Mouse (Mus musculus): ENCODE measurements around the gene 4930402H24Rik. TPM values are rescaled to one million over a fixed set of nuclear protein-coding genes. Genes with fewer than 3 reads are reported as not detected.

Gene 4930402H24Rik
- polyA plus RNA-seq (2014; fragmentation: Illumina TruSeq; extraction: RNeasy Lipid Tissue Mini Kit (QIAGEN cat#74804); ENCODE audit: low read depth, low replicate concordance), result 37.9 TPM

GRCm38 (mm10) chr2:130905751-130906583 lies at the start of gene 4930402H24Rik, which contains the start of gene Atrn:
TSS of gene 4930402H24Rik (minus strand) at chr2:130906406.
TSS of gene Atrn (plus strand) at chr2:130906495.

GRCm38 (mm10) chr2:130697153-130697810 lies 208.9 kb downstream of the 4930402H24Rik start, which contains the start of gene Slc4a11:
TSS of gene Slc4a11 (minus strand) at chr2:130697519.

GRCm38 (mm10) chr2:130667559-130667958 lies 238.6 kb downstream of the 4930402H24Rik start, which contains the start of gene Itpa:
TSS of gene Itpa (plus strand) at chr2:130667610.

GRCm38 (mm10) chr2:130664102-130664701 lies 242.0 kb downstream of the 4930402H24Rik start, which contains the start of gene Ddrgk1:
TSS of gene Ddrgk1 (minus strand) at chr2:130664659.

Other genes with a start within 250 kb of the 4930402H24Rik start
- 105 TPM for gene Ddrgk1, start 241.7 kb downstream of the 4930402H24Rik start, polyA plus RNA-seq (2014; fragmentation: Illumina TruSeq; extraction: RNeasy Lipid Tissue Mini Kit (QIAGEN cat#74804); ENCODE audit: low read depth, low replicate concordance)
- 40.9 TPM for gene Itpa, start 238.8 kb downstream of the 4930402H24Rik start, polyA plus RNA-seq (2014; fragmentation: Illumina TruSeq; extraction: RNeasy Lipid Tissue Mini Kit (QIAGEN cat#74804); ENCODE audit: low read depth, low replicate concordance)
- not detected for gene Slc4a11, start 208.9 kb downstream of the 4930402H24Rik start, polyA plus RNA-seq (2014; fragmentation: Illumina TruSeq; extraction: RNeasy Lipid Tissue Mini Kit (QIAGEN cat#74804); ENCODE audit: low read depth, low replicate concordance)
- 14.7 TPM for gene Atrn, start 89 bp upstream of the 4930402H24Rik start, polyA plus RNA-seq (2014; fragmentation: Illumina TruSeq; extraction: RNeasy Lipid Tissue Mini Kit (QIAGEN cat#74804); ENCODE audit: low read depth, low replicate concordance)
- 11.4 TPM for gene Gfra4, start 136.7 kb upstream of the 4930402H24Rik start, polyA plus RNA-seq (2014; fragmentation: Illumina TruSeq; extraction: RNeasy Lipid Tissue Mini Kit (QIAGEN cat#74804); ENCODE audit: low read depth, low replicate concordance)
- gene Adam33, start 157.4 kb upstream of the 4930402H24Rik start, polyA plus RNA-seq (2014; fragmentation: Illumina TruSeq; extraction: RNeasy Lipid Tissue Mini Kit (QIAGEN cat#74804); ENCODE audit: low read depth, low replicate concordance), result 3.7 TPM
- gene Siglec1, start 180.4 kb upstream of the 4930402H24Rik start, polyA plus RNA-seq (2014; fragmentation: Illumina TruSeq; extraction: RNeasy Lipid Tissue Mini Kit (QIAGEN cat#74804); ENCODE audit: low read depth, low replicate concordance), result 1.8 TPM
- 21.7 TPM for gene Hspa12b, start 220.9 kb upstream of the 4930402H24Rik start, polyA plus RNA-seq (2014; fragmentation: Illumina TruSeq; extraction: RNeasy Lipid Tissue Mini Kit (QIAGEN cat#74804); ENCODE audit: low read depth, low replicate concordance)
- gene Gm11037, start 227.1 kb upstream of the 4930402H24Rik start, polyA plus RNA-seq (2014; fragmentation: Illumina TruSeq; extraction: RNeasy Lipid Tissue Mini Kit (QIAGEN cat#74804); ENCODE audit: low read depth, low replicate concordance), result not detected

Measured in heart, adult 10 weeks (tissue).